Mouse (Mus musculus) ES-E14 (cell line): ENCODE data around the gene Ezh1. TPM values are rescaled to one million over a fixed set of nuclear protein-coding genes. Genes with fewer than 3 reads are reported as not detected.
"Not testable (repeated sequence)": the region's sequence is repeated elsewhere in the genome, so short reads cannot be mapped to it uniquely, and the experiment has no call there.

ENCODE experiments used
- DNase-seq: peaks from one replicate; pipeline ENCODE4 v3.0.0-alpha.2; 2013; ENCODE audit warnings: low read depth, low spot score
- H3K27ac ChIP-seq: 2 replicates; pipeline ENCODE4 v1.5.1; 2012; ENCODE audit warnings: low read depth, mild to moderate bottlenecking, low read length, moderate library complexity, mixed read lengths; ENCODE audit not compliant: poor library complexity, insufficient read depth, severe bottlenecking
- H3K36me3 ChIP-seq: 2 replicates; pipeline ENCODE4 v1.6.1; 2012; ENCODE audit warnings: mild to moderate bottlenecking, low read length, moderate library complexity, mixed read lengths; ENCODE audit not compliant: control insufficient read depth, poor library complexity, insufficient read depth, severe bottlenecking
- H3K4me1 ChIP-seq, 2 experiments: fragments of 150-350 bp in 1 of 2; sonication (generic) in 1 of 2; 2 replicates each; pipeline ENCODE4 v1.6.1; 2012; ENCODE audit warnings: low read length in 2 of 2, mild to moderate bottlenecking in 1 of 2, mixed read lengths in 1 of 2; ENCODE audit not compliant: control insufficient read depth in 2 of 2, insufficient read depth in 2 of 2, poor library complexity in 1 of 2
- H3K4me3 ChIP-seq, 2 experiments: fragments of 150-350 bp in 1 of 2; sonication (generic) in 1 of 2; 2 replicates each; pipeline ENCODE4 v1.5.1; 2012; ENCODE audit warnings: low read length in 2 of 2, low read depth in 1 of 2, mild to moderate bottlenecking in 1 of 2, mixed read lengths in 1 of 2; ENCODE audit not compliant: insufficient read depth in 1 of 2, poor library complexity in 1 of 2, severe bottlenecking in 1 of 2
- H3K9ac ChIP-seq: 2 replicates; pipeline ENCODE4 v1.6.1; 2012; ENCODE audit warnings: low read depth, mild to moderate bottlenecking, low read length, mixed read lengths; ENCODE audit not compliant: poor library complexity, insufficient read depth, severe bottlenecking
- H3K9me3 ChIP-seq: fragments of 150-350 bp; sonication (generic); 2 replicates; pipeline ENCODE4 v1.6.1; 2012; ENCODE audit warnings: low read depth, mild to moderate bottlenecking, low read length; ENCODE audit not compliant: control insufficient read depth, insufficient read depth
- CHD2 ChIP-seq: IDR thresholded peaks from 2 replicates; pipeline ENCODE4 v1.6.1; 2014; ENCODE audit warnings: mild to moderate bottlenecking, low read depth, low read length, inconsistent platforms
- HCFC1 ChIP-seq: IDR thresholded peaks from 2 replicates; pipeline ENCODE4 v1.6.1; 2012; ENCODE audit warnings: low read length, inconsistent platforms, borderline replicate concordance; ENCODE audit not compliant: insufficient read depth
- MAFK ChIP-seq: IDR thresholded peaks from 2 replicates; pipeline ENCODE4 v1.6.1; 2014; ENCODE audit warnings: mild to moderate bottlenecking, low read depth, low read length, inconsistent platforms; ENCODE audit not compliant: insufficient read depth
- ZC3H11A ChIP-seq: IDR thresholded peaks from 2 replicates; pipeline ENCODE4 v1.6.1; 2012; ENCODE audit warnings: low read depth, mild to moderate bottlenecking, inconsistent platforms, low read length, borderline replicate concordance
- ZNF384 ChIP-seq: IDR thresholded peaks from 2 replicates; pipeline ENCODE4 v1.6.1; 2012; ENCODE audit warnings: low read depth, low read length, inconsistent platforms
- in situ Hi-C, 2 experiments: fragments of 600-800 bp; cut with MboI; formaldehyde crosslinking; loops; one replicate each; pipeline ENCODE4 v1.15.1; 2025; ENCODE audit warnings: low sequenced_read_pairs in 2 of 2, inconsistent platforms in 1 of 2; ENCODE audit not compliant: unreplicated experiment in 2 of 2
- total RNA-seq: library from RNA; depleted of rRNA; stranded (reverse); fragments of 300-350 nt; gene quantifications from 2 replicates; pipeline ENCODE4 v1.2.3, GENCODE M21; 2012

Ezh1 gene
- total RNA-seq, 1 experiment: 18.3 TPM

- Histone ChIP-seq H3K9me3 (no peaks in the 10 kb centered on the region), H3K27ac (no peak overlapping the region), H3K4me3 (no peak overlapping the region), H3K4me1 (peaks cover 0 to 10% of the 10 kb centered on the region in 2 experiments; a peak in 2 of 4 replicates), H3K9ac (no peak overlapping the region), H3K36me3 (peaks cover 2% of the 10 kb centered on the region; the same call in 1 of the 2 replicates)
- no peak for DNase-seq
- in situ Hi-C loops: no loop called here
- TF ChIP-seq HCFC1 (no peak), CHD2 (no peak), ZNF384 (no peak), ZC3H11A (no peak), MAFK (no peak)
Measured at GRCm38 (mm10) chr11:101162772-101163171, 63.5 kb downstream of the Ezh1 start.

DNA sequence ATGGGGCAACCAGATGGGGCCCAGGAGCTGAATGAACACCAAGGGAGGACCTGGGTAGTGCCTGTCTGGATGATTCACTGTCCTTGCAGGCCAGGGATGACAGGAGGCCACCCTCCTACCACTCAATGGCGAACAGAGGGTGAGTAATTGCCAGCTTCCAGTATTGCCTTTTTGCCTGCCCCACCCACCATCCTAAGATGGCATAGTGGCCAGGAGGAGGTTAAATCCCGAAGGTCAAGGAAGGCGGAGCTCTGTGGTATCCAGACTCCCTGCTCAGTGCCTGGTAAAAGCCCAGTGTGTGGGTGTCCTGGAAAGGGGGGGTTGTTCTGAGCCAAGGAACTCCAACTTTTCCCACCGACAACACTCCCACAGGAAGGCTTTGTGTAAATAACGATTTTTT is 64.0 kb downstream of the Ezh1 start:
- in situ Hi-C loops: no loop called here
- Histone ChIP-seq H3K9ac (no peak overlapping the region), H3K4me3 (no peak overlapping the region), H3K4me1 (peaks cover 0 to 10% of the 10 kb centered on the region in 2 experiments; a peak in 2 of 4 replicates), H3K27ac (no peak overlapping the region), H3K36me3 (peaks cover 1% of the 10 kb centered on the region; the same call in 1 of the 2 replicates), H3K9me3 (no peaks in the 10 kb centered on the region)
- no peak for DNase-seq
- TF ChIP-seq ZNF384 (no peak), HCFC1 (no peak), ZC3H11A (no peak), CHD2 (no peak), MAFK (no peak)

DNA sequence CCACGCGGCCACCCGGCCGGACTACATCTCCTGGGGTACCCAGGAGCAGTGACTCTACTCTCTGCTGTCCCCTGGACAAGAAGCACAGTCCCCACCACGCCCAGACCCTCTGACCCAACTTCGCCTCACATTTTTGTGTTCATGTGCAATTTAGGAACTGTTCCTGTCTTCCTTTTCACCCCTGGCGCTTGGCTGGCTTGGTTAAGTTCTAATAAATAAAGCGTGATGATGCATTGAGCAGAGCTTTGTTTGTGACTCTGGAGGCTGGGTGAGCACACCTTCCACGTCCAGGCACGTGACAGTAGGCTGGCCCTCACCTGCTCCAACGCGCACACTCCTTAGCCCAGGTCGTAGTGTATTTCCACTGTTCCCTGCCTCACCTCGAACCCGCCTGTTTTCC is 64.7 kb downstream of the Ezh1 start:
- DNase-seq: no peak
- TF ChIP-seq ZNF384 (no peak), MAFK (no peak), HCFC1 (no peak), CHD2 (no peak), ZC3H11A (no peak)
- no peak overlapping the region for H3K9ac ChIP-seq
- H3K4me1 ChIP-seq: peaks cover 0 to 12% of the 10 kb centered on the region in 2 experiments; a peak in 2 of 4 replicates
- no peak overlapping the region for H3K4me3 ChIP-seq
- no peak overlapping the region for H3K27ac ChIP-seq
- no peaks in the 10 kb centered on the region for H3K9me3 ChIP-seq
- no peaks in the 10 kb centered on the region; the same call in 1 of the 2 replicates for H3K36me3 ChIP-seq
- in situ Hi-C loops: no loop called here

DNA sequence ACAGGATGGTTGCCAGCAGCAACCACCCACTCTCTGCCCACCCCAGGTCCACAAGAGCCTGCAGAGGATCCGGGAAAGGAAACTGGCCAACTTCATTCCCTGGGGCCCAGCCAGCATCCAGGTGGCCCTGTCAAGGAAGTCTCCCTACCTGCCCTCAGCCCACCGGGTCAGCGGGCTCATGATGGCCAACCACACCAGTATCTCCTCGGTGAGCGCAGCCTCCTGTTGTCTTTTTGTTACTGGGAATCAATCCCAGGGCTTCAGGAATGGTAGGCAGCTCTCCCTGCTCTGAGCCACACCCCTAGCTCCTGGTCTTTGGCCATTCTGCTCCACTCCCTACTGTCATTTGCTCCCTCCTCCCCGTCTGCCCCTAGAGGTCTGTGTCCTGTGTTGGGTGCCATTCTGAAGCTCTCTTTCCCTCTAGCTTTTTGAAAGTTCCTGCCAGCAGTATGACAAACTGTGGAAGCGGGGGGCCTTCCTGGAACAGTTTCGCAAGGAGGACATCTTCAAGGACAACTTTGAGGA is 65.2 kb downstream of the Ezh1 start:
- H3K9me3 ChIP-seq, DNase-seq, H3K36me3 ChIP-seq, in situ Hi-C loops, H3K4me3 ChIP-seq, H3K9ac ChIP-seq, H3K27ac ChIP-seq: not testable (repeated sequence)
- H3K4me1 ChIP-seq: peaks cover 0 to 16% of the 10 kb centered on the region in 2 experiments; a peak in 2 of 4 replicates

DNA sequence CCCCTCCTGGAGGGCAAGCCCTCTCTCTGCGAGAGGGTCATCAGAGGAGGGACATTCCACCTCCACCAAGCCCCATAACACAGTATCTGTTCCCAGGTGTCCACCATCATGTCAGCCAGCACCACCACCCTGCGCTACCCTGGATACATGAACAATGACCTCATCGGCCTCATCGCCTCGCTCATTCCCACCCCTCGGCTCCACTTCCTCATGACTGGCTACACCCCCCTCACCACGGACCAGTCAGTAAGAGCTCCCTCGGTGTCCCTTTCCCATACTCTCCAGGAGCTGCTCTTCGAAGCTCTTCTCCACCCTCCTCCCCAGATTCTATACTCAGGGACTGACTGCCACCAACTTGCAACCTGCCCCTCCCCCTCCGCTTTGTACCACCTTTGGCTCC is 66.1 kb downstream of the Ezh1 start:
- H3K9ac ChIP-seq, H3K9me3 ChIP-seq, DNase-seq, H3K36me3 ChIP-seq, H3K4me3 ChIP-seq, in situ Hi-C loops, H3K27ac ChIP-seq: not testable (repeated sequence)
- peaks cover 0 to 16% of the 10 kb centered on the region in 2 experiments; a peak in 2 of 4 replicates for H3K4me1 ChIP-seq
